Mouse (Mus musculus) liver, embryonic 11.5 days (tissue): ENCODE measurements at regions not wholly inside any gene's neighbourhood (a gene's known extent, or its start where the extent isn't known, plus 50 kb on each side); places are given as distances from the start of the nearest gene placed in this dataset.
"Not testable (repeated sequence)": the region's sequence is repeated elsewhere in the genome, so short reads cannot be mapped to it uniquely, and the experiment has no call there.

Source experiments
- ATAC-seq: fragments of 200-750 bp; cut with Nextera tagmentation; replicated peaks from 2 replicates; pipeline ENCODE4 v1.8.0; 2017; ENCODE audit warnings: moderate number of reproducible peaks, mild to moderate bottlenecking, moderate TSS enrichment, moderate library complexity; ENCODE audit not compliant: low FRiP score
- DNase-seq: peaks from one replicate; pipeline ENCODE4 v3.0.0-alpha.2; 2017; ENCODE audit warnings: low spot score
- H3K27ac ChIP-seq: fragments of 300-500 bp; sonication (generic); 2 replicates; pipeline ENCODE4 v1.5.1; 2014; ENCODE audit warnings: mild to moderate bottlenecking, low read depth, low read length, control low read depth
- H3K27me3 ChIP-seq: fragments of 300-500 bp; sonication (generic); replicated peaks from 2 replicates; pipeline ENCODE4 v1.6.1; 2014; ENCODE audit warnings: low read length, mixed read lengths; ENCODE audit not compliant: control insufficient read depth, insufficient read depth
- H3K36me3 ChIP-seq: fragments of 300-500 bp; sonication (generic); 2 replicates; pipeline ENCODE4 v1.6.1; 2014; ENCODE audit warnings: mild to moderate bottlenecking, low read length, moderate library complexity, mixed read lengths; ENCODE audit not compliant: control insufficient read depth, insufficient read depth
- H3K4me1 ChIP-seq: fragments of 300-500 bp; sonication (generic); replicated peaks from 2 replicates; pipeline ENCODE4 v1.6.1; 2014; ENCODE audit warnings: low read length, mixed read lengths; ENCODE audit not compliant: control insufficient read depth, insufficient read depth
- H3K4me2 ChIP-seq: fragments of 300-500 bp; sonication (generic); 2 replicates; pipeline ENCODE4 v1.6.1; 2014; ENCODE audit warnings: mild to moderate bottlenecking, control low read depth, moderate library complexity
- H3K4me3 ChIP-seq: fragments of 300-500 bp; sonication (generic); 2 replicates; pipeline ENCODE4 v1.5.1; 2014; ENCODE audit warnings: low read depth, low read length, control low read depth
- H3K9ac ChIP-seq: fragments of 300-500 bp; sonication (generic); 2 replicates; pipeline ENCODE4 v1.6.1; 2014; ENCODE audit warnings: low read depth, low read length, control low read depth
- H3K9me3 ChIP-seq: fragments of 300-500 bp; sonication (generic); 2 replicates; pipeline ENCODE4 v1.6.1; 2016; ENCODE audit warnings: low read length, inconsistent platforms, mixed read lengths; ENCODE audit not compliant: control insufficient read depth
- whole genome bisulfite sequencing: fragments of 180-500 bp; shearing (Covaris S2); extraction: QIAGEN DNeasy Blood & Tissue Kit; methylation state at CpG from one replicate; pipeline ENCODE4 v1.1.7; 2014; 5-methylcytosine and 5-hydroxymethylcytosine counted together

DNA sequence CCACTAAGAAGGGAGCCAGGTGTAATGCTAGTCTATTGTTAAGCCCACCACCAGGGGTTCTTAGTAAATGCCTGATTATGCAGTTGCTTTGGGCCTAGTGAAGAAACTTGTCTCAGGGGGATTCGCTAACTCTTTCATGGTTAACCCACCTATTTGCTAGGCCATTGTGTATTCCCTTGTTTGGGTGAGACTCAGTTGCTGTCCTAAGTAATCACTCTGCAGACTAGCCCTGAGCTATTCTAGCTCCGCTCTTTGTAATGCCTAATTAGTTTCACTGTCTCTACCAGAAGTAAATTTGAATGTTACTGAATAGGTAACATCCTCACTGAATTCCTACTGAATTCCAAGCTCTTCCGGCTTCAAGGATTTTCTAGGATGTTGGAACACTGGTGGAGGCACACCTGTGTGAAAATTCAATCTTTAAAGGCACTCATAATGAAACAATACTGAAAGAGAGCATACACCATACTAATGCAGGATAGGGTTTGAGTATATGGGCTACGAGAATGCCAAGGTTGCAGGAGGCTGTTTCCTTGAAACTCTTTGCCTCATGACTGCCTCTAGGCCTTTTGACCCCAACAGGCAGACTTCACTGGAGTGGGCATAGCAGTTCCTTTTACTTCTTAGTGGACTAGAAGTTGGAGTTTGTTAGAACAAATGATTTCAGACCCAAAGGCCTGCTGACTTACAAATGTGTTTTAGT, 213.4 kb downstream of the Crisp4 start:
- H3K4me1 ChIP-seq, H3K9me3 ChIP-seq, H3K4me2 ChIP-seq, DNase-seq, ATAC-seq, H3K36me3 ChIP-seq, H3K27me3 ChIP-seq, H3K4me3 ChIP-seq, H3K9ac ChIP-seq, H3K27ac ChIP-seq: not testable (repeated sequence)
- WGBS: 74% methylated on average over 4 of the region's 4 CpGs
